Mouse (Mus musculus): ENCODE data around the gene Glyatl3. TPM values are rescaled to one million over a fixed set of nuclear protein-coding genes. Genes with fewer than 3 reads are reported as not detected.

Glyatl3 gene
- polyA plus RNA-seq, 1 experiment = not detected

- TF ChIP-seq CTCF (IDR thresholded peaks at IDR 0.05; ENCODE audit: low read depth, low read length) = no peak
- no peak for TF ChIP-seq POLR2A (IDR thresholded peaks at IDR 0.05; ENCODE audit: borderline replicate concordance, low read depth, low read length)
- Histone ChIP-seq H3K27ac (ENCODE audit: insufficient read depth, low read depth, low read length) (no peak overlapping the region), H3K4me3 (ENCODE audit: insufficient read depth, low read length) (no peak overlapping the region), H3K4me1 (ENCODE audit: control insufficient read depth, insufficient read depth, low read length) (no peaks in the 10 kb centered on the region)
These were observed 17.3 kb downstream of the Glyatl3 start for GRCm38 (mm10) chr17:40896863-40897262.

- Histone ChIP-seq H3K4me3 (ENCODE audit: insufficient read depth, low read length) (no peak overlapping the region), H3K4me1 (ENCODE audit: control insufficient read depth, insufficient read depth, low read length) (peaks cover 6% of the 10 kb centered on the region), H3K27ac (ENCODE audit: insufficient read depth, low read depth, low read length) (no peak overlapping the region)
- no peak for TF ChIP-seq CTCF (IDR thresholded peaks at IDR 0.05; ENCODE audit: low read depth, low read length)
- TF ChIP-seq POLR2A (IDR thresholded peaks at IDR 0.05; ENCODE audit: borderline replicate concordance, low read depth, low read length) = no peak
These were observed 26.2 kb downstream of the Glyatl3 start for GRCm38 (mm10) chr17:40887849-40888536.

GRCm38 (mm10) chr17:40885155-40885554, 29.0 kb downstream of the Glyatl3 start:
- H3K27ac ChIP-seq (ENCODE audit: insufficient read depth, low read depth, low read length) = no peak overlapping the region
- TF ChIP-seq POLR2A (IDR thresholded peaks at IDR 0.05; ENCODE audit: borderline replicate concordance, low read depth, low read length) (no peak), CTCF (IDR thresholded peaks at IDR 0.05; ENCODE audit: low read depth, low read length) (no peak)
- H3K4me3 ChIP-seq (ENCODE audit: insufficient read depth, low read length) = no peak overlapping the region
- H3K4me1 ChIP-seq (ENCODE audit: control insufficient read depth, insufficient read depth, low read length) = peaks cover 3% of the 10 kb centered on the region

- Histone ChIP-seq H3K4me3 (ENCODE audit: insufficient read depth, low read length) (no peak overlapping the region), H3K27ac (ENCODE audit: insufficient read depth, low read depth, low read length) (no peak overlapping the region), H3K4me1 (ENCODE audit: control insufficient read depth, insufficient read depth, low read length) (0 out of 2 replicates have a peak, but pooled peaks cover 5% of the 10 kb centered on the region)
- no peak for TF ChIP-seq POLR2A (IDR thresholded peaks at IDR 0.05; ENCODE audit: borderline replicate concordance, low read depth, low read length)
- no peak for TF ChIP-seq CTCF (IDR thresholded peaks at IDR 0.05; ENCODE audit: low read depth, low read length)
These were observed 32.0 kb downstream of the Glyatl3 start for GRCm38 (mm10) chr17:40882172-40882571.

GRCm38 (mm10) chr17:40879924-40880691, 34.0 kb downstream of the Glyatl3 start, which contains the start of gene 9130008F23Rik:
9130008F23Rik (minus strand) TSS chr17:40880559.
- Histone ChIP-seq H3K4me3 (ENCODE audit: insufficient read depth, low read length) (peak within 1 kb of the TSS; percentile 77), H3K4me1 (ENCODE audit: control insufficient read depth, insufficient read depth, low read length) (peaks cover 14% of the 10 kb centered on the region), H3K27ac (ENCODE audit: insufficient read depth, low read depth, low read length) (peak within 1 kb of the TSS; percentile 59)
- TF ChIP-seq POLR2A (IDR thresholded peaks at IDR 0.05; ENCODE audit: borderline replicate concordance, low read depth, low read length) = no peak

GRCm38 (mm10) chr17:40879528-40879923, 34.6 kb downstream of the Glyatl3 start:
- Histone ChIP-seq H3K4me3 (ENCODE audit: insufficient read depth, low read length) (peak overlapping the region; percentile 77), H3K4me1 (ENCODE audit: control insufficient read depth, insufficient read depth, low read length) (peaks cover 16% of the 10 kb centered on the region), H3K27ac (ENCODE audit: insufficient read depth, low read depth, low read length) (no peak overlapping the region)
- no peak for TF ChIP-seq CTCF (IDR thresholded peaks at IDR 0.05; ENCODE audit: low read depth, low read length)
- no peak for TF ChIP-seq POLR2A (IDR thresholded peaks at IDR 0.05; ENCODE audit: borderline replicate concordance, low read depth, low read length)

GRCm38 (mm10) chr17:40877741-40878140, 36.4 kb downstream of the Glyatl3 start:
- no peak for TF ChIP-seq POLR2A (IDR thresholded peaks at IDR 0.05; ENCODE audit: borderline replicate concordance, low read depth, low read length)
- no peak for TF ChIP-seq CTCF (IDR thresholded peaks at IDR 0.05; ENCODE audit: low read depth, low read length)
- Histone ChIP-seq H3K4me1 (ENCODE audit: control insufficient read depth, insufficient read depth, low read length) (peaks cover 27% of the 10 kb centered on the region), H3K27ac (ENCODE audit: insufficient read depth, low read depth, low read length) (no peak overlapping the region), H3K4me3 (ENCODE audit: insufficient read depth, low read length) (peak overlapping the region; percentile 19)

GRCm38 (mm10) chr17:40875568-40875967, 38.6 kb downstream of the Glyatl3 start:
- no peak overlapping the region for H3K4me3 ChIP-seq (ENCODE audit: insufficient read depth, low read length)
- no peak overlapping the region for H3K27ac ChIP-seq (ENCODE audit: insufficient read depth, low read depth, low read length)
- TF ChIP-seq CTCF (IDR thresholded peaks at IDR 0.05; ENCODE audit: low read depth, low read length) (no peak), POLR2A (IDR thresholded peaks at IDR 0.05; ENCODE audit: borderline replicate concordance, low read depth, low read length) (no peak)
- peaks cover 32% of the 10 kb centered on the region for H3K4me1 ChIP-seq (ENCODE audit: control insufficient read depth, insufficient read depth, low read length)

- no peak overlapping the region for H3K27ac ChIP-seq (ENCODE audit: insufficient read depth, low read depth, low read length)
- no peak overlapping the region for H3K4me3 ChIP-seq (ENCODE audit: insufficient read depth, low read length)
- TF ChIP-seq POLR2A (IDR thresholded peaks at IDR 0.05; ENCODE audit: borderline replicate concordance, low read depth, low read length) = no peak
- TF ChIP-seq CTCF (IDR thresholded peaks at IDR 0.05; ENCODE audit: low read depth, low read length) = no peak
- peaks cover 32% of the 10 kb centered on the region for H3K4me1 ChIP-seq (ENCODE audit: control insufficient read depth, insufficient read depth, low read length)
These were observed 39.4 kb downstream of the Glyatl3 start for GRCm38 (mm10) chr17:40874701-40875100.

- Histone ChIP-seq H3K4me1 (ENCODE audit: control insufficient read depth, insufficient read depth, low read length) (peaks cover 40% of the 10 kb centered on the region), H3K4me3 (ENCODE audit: insufficient read depth, low read length) (no peak overlapping the region), H3K27ac (ENCODE audit: insufficient read depth, low read depth, low read length) (peak overlapping the region; percentile 73)
- TF ChIP-seq POLR2A (IDR thresholded peaks at IDR 0.05; ENCODE audit: borderline replicate concordance, low read depth, low read length) (no peak), CTCF (IDR thresholded peaks at IDR 0.05; ENCODE audit: low read depth, low read length) (no peak)
These were observed 40.6 kb downstream of the Glyatl3 start for GRCm38 (mm10) chr17:40873582-40874011.

Data from bone marrow macrophage, adult 2 months (primary cell).